Mouse (Mus musculus) megakaryocyte, embryonic 14.5 days (primary cell): ENCODE results near the gene Golga5.

Source experiments
- FLI1 ChIP-seq: IDR thresholded peaks from 2 replicates; pipeline ENCODE4 v1.6.1; 2012; ENCODE audit warnings: low read length, inconsistent platforms, mixed read lengths
- GATA1 ChIP-seq: IDR thresholded peaks from 3 replicates; pipeline ENCODE4 v1.6.1; 2012; ENCODE audit warnings: mixed read lengths, low read length, inconsistent platforms, borderline replicate concordance

DNA sequence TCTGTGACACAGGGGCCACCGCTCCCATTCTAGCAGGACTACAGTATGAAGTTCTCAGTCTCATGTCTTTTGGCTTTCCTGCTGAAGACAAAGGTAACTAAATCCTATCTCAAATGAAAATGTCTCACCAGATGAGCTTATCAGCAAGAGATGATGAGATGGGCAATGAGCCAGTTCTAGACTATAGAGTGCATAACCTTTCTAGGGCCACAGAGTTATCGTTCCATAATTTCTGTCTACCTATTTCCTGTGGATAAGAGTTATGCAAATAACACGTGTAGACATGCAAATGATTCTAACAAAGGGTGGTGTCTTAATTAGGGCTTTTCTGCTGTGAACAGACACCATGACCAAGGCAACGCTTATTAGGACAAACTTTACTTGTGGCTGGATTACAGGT is 34.8 kb upstream of the Golga5 start:
- TF ChIP-seq FLI1 (no peak), GATA1 (no peak)
